In genomic region chr8:61182020-61182419, GRCm38 (mm10) we compare ENCODE assay signal across 14 mouse cellular contexts. TPM values are rescaled to one million over a fixed set of nuclear protein-coding genes. Genes with fewer than 3 reads are reported as not detected.
DNase-seq lines count a peak whose midpoint lies in the region; ATAC-seq lines count a peak whose summit lies in the region.
"Had no signal": no experiment of that assay in that cellular context is flagged by ENCODE, and none has a peak within 500 bp of the region (broad histone marks: within the 10 kb centered on the region; RNA-seq: fewer than 3 reads in every experiment).

No protein-coding gene starts in this region.

- no peak for ATAC-seq in intestine, embryonic 14.5 days (replicated peaks; ENCODE audit: low FRiP score, low TSS enrichment, low read depth)
- ATAC-seq in intestine, embryonic 16.5 days = no peak
- no peak for ATAC-seq in granulocyte monocyte progenitor cell, adult 5-6 weeks (replicated peaks; ENCODE audit: poor library complexity, severe bottlenecking)
- ATAC-seq: Patski had no signal

- DNase-seq in intestine, embryonic 14.5 days (ENCODE audit: low spot score) = peak; percentile 45
- peak; percentile 22 for DNase-seq in Muller cell, postnatal 12 days (ENCODE audit: inconsistent ontology term)
- peak; percentile 45 for DNase-seq in adipocyte (ENCODE audit: low spot score)
- DNase-seq in cerebellum, postnatal 10 days = peak; percentile 78 to 85
- no peak for DNase-seq in kidney, adult 8-10 months
- DNase-seq: kidney, postnatal 14 days had no signal

- no peak overlapping the region for H3K27ac ChIP-seq in intestine, embryonic 14.5 days (ENCODE audit: low read depth)
- H3K27ac ChIP-seq in intestine, embryonic 16.5 days (ENCODE audit: low read length) = no peak overlapping the region
- H3K27ac ChIP-seq: forebrain, embryonic 10.5 days; limb, embryonic 12.5 days; macrophage; neural tube, embryonic 15.5 days had no signal

- H3K9ac ChIP-seq in intestine, embryonic 14.5 days (ENCODE audit: low read length) = no peak overlapping the region
- no peak overlapping the region for H3K9ac ChIP-seq in intestine, embryonic 16.5 days (ENCODE audit: low read depth, low read length)
- H3K9ac ChIP-seq: limb, embryonic 12.5 days; neural tube, embryonic 15.5 days had no signal

- H3K36me3 ChIP-seq in intestine, embryonic 14.5 days (ENCODE audit: control insufficient read depth, insufficient read depth, low read length) = no peaks in the 10 kb centered on the region
- no peaks in the 10 kb centered on the region for H3K36me3 ChIP-seq in intestine, embryonic 16.5 days (ENCODE audit: control insufficient read depth, insufficient read depth, low read length)
- H3K36me3 ChIP-seq: forebrain, embryonic 10.5 days; limb, embryonic 12.5 days; neural tube, embryonic 15.5 days had no signal

- no peaks in the 10 kb centered on the region for H3K4me1 ChIP-seq in intestine, embryonic 14.5 days (replicated peaks; ENCODE audit: control insufficient read depth, insufficient read depth, low read length)
- H3K4me1 ChIP-seq in intestine, embryonic 16.5 days (ENCODE audit: control insufficient read depth, insufficient read depth, low read length) = no peaks in the 10 kb centered on the region

- H3K4me2 ChIP-seq in intestine, embryonic 14.5 days (ENCODE audit: low read length) = no peak overlapping the region
- no peak overlapping the region for H3K4me2 ChIP-seq in intestine, embryonic 16.5 days (ENCODE audit: low read depth, low read length)
- H3K4me2 ChIP-seq: limb, embryonic 12.5 days; neural tube, embryonic 15.5 days had no signal

- H3K27me3 ChIP-seq in intestine, embryonic 14.5 days (replicated peaks; ENCODE audit: control insufficient read depth, insufficient read depth, low read length) = no peaks in the 10 kb centered on the region
- H3K27me3 ChIP-seq in intestine, embryonic 16.5 days (replicated peaks; ENCODE audit: control insufficient read depth, insufficient read depth, low read length) = no peaks in the 10 kb centered on the region
- H3K27me3 ChIP-seq: CH12.LX; limb, embryonic 12.5 days; neural tube, embryonic 15.5 days; Patski had no signal

- 76% methylated on average over 4 of the region's 4 CpGs for WGBS in intestine, embryonic 14.5 days
- WGBS in intestine, embryonic 16.5 days = 68% methylated on average over 4 of the region's 4 CpGs

- H3K9me3 ChIP-seq in intestine, embryonic 14.5 days (ENCODE audit: control insufficient read depth, low read length) = no peaks in the 10 kb centered on the region
- no peaks in the 10 kb centered on the region for H3K9me3 ChIP-seq in intestine, embryonic 16.5 days (ENCODE audit: control insufficient read depth, low read length)
- H3K9me3 ChIP-seq: forebrain, embryonic 10.5 days; limb, embryonic 12.5 days; neural tube, embryonic 15.5 days had no signal

- no peak overlapping the region for H3K4me3 ChIP-seq in intestine, embryonic 14.5 days (ENCODE audit: low read depth, low read length)
- no peak overlapping the region for H3K4me3 ChIP-seq in intestine, embryonic 16.5 days (ENCODE audit: low read length)
- H3K4me3 ChIP-seq: forebrain, embryonic 10.5 days; limb, embryonic 12.5 days; neural tube, embryonic 15.5 days had no signal

RNA-seq across cellular contexts. Expression of gene Sh3rf1, which starts 41.7 kb away (rescaled TPM):
- polyA plus RNA-seq in intestine, embryonic 14.5 days (2014; fragmentation: Nextera tagmentation; extraction: Ambion mirVana) = 12.6 and 13.8 TPM in 2 replicates
- 11.0 and 12.1 TPM in 2 replicates for polyA plus RNA-seq in intestine, embryonic 16.5 days (2015; fragmentation: Nextera tagmentation; extraction: Ambion mirVana)
- 2.1 and 3.9 TPM in 2 replicates for total RNA-seq in granulocyte monocyte progenitor cell, adult 5-6 weeks (2014; fragmentation: Nextera tagmentation)
- total RNA-seq in granulocyte monocyte progenitor cell, adult 5-6 weeks (2017) = 2.0 and 2.2 TPM in 2 replicates

Comparison
In these comparisons a context has a peak if more than half of its experiments do, and no peak if none do; other contexts are left out.
1. DNase-seq: peak in intestine, embryonic 14.5 days (single experiment), Muller cell, postnatal 12 days (single experiment), adipocyte (single experiment) and cerebellum, postnatal 10 days (2 of 2); none in kidney, adult 8-10 months (0 of 2).